Comparison of ENCODE assay signal across 9 mouse cellular contexts in genomic region chr5:103629111-103629764, GRCm38 (mm10). TPM values are rescaled to one million over a fixed set of nuclear protein-coding genes. Genes with fewer than 3 reads are reported as not detected.
DNase-seq lines count a peak whose midpoint lies in the region; ATAC-seq and TF ChIP-seq lines count a peak whose summit lies in the region.
"Had no signal": no experiment of that assay in that cellular context is flagged by ENCODE, and none has a peak within 500 bp of the region (broad histone marks: within the 10 kb centered on the region; RNA-seq: fewer than 3 reads in every experiment).

Gene Slc10a6 (minus strand): TSS chr5:103629403.

- 67% methylated on average over 17 of the region's 17 CpGs for WGBS in liver, embryonic 12.5 days (ENCODE audit: insufficient replicate concordance)
- WGBS in heart, embryonic 11.5 days (ENCODE audit: insufficient replicate concordance): 43% methylated on average over 17 of the region's 17 CpGs
- WGBS in lung, embryonic 14.5 days: 48% methylated on average over 17 of the region's 17 CpGs
- 56% methylated on average over 17 of the region's 17 CpGs for WGBS in small intestine, adult 2 months

- no peak within 1 kb of the TSS for H3K27ac ChIP-seq in liver, embryonic 12.5 days
- H3K27ac ChIP-seq in heart, embryonic 11.5 days (ENCODE audit: low read depth, low read length): peak within 1 kb of the TSS; percentile 57; the same call in 1 of the 2 replicates
- H3K27ac ChIP-seq in lung, embryonic 14.5 days (ENCODE audit: low read depth): peak within 1 kb of the TSS; percentile 55; the same call in 1 of the 2 replicates
- H3K27ac ChIP-seq in small intestine, adult 2 months (ENCODE audit: insufficient read depth, low read depth, low read length): peak within 1 kb of the TSS; percentile 52

- no peak within 1 kb of the TSS for H3K4me2 ChIP-seq in liver, embryonic 12.5 days
- H3K4me2 ChIP-seq in heart, embryonic 11.5 days: peak within 1 kb of the TSS; percentile 49
- H3K4me2 ChIP-seq in lung, embryonic 14.5 days: 0 out of 2 replicates have a peak within 1 kb of the TSS, but pooled peaks have one; percentile 2

- no peak for TF ChIP-seq CTCF in lung, embryonic 14.5 days (IDR thresholded peaks at IDR 0.05; ENCODE audit: low read depth)
- TF ChIP-seq CTCF in small intestine, adult 2 months (IDR thresholded peaks at IDR 0.05; ENCODE audit: extremely low read depth, insufficient read length, insufficient replicate concordance, low read depth, low read length): no peak

- no peaks in the 10 kb centered on the region for H3K36me3 ChIP-seq in liver, embryonic 12.5 days
- H3K36me3 ChIP-seq in heart, embryonic 11.5 days (ENCODE audit: control insufficient read depth, insufficient read depth, low read length): no peaks in the 10 kb centered on the region
- H3K36me3 ChIP-seq in lung, embryonic 14.5 days (ENCODE audit: insufficient read depth): no peaks in the 10 kb centered on the region
- no peaks in the 10 kb centered on the region for H3K36me3 ChIP-seq in small intestine, adult 2 months (ENCODE audit: control insufficient read depth, insufficient read depth, low read length)

- H3K4me1 ChIP-seq in liver, embryonic 12.5 days: no peaks in the 10 kb centered on the region
- peaks cover 14% of the 10 kb centered on the region for H3K4me1 ChIP-seq in heart, embryonic 11.5 days (ENCODE audit: control insufficient read depth, insufficient read depth, low read length)
- H3K4me1 ChIP-seq in lung, embryonic 14.5 days (ENCODE audit: insufficient read depth): no peaks in the 10 kb centered on the region
- no peaks in the 10 kb centered on the region for H3K4me1 ChIP-seq in small intestine, adult 2 months (ENCODE audit: control insufficient read depth, insufficient read depth, insufficient read length, low read length)

- H3K9me3 ChIP-seq in liver, embryonic 12.5 days (replicated peaks): no peaks in the 10 kb centered on the region
- H3K9me3 ChIP-seq in heart, embryonic 11.5 days (replicated peaks; ENCODE audit: control insufficient read depth, low read length): no peaks in the 10 kb centered on the region
- no peaks in the 10 kb centered on the region for H3K9me3 ChIP-seq in lung, embryonic 14.5 days (ENCODE audit: low read depth, low read length)

- H3K9ac ChIP-seq in liver, embryonic 12.5 days: no peak within 1 kb of the TSS
- no peak within 1 kb of the TSS for H3K9ac ChIP-seq in heart, embryonic 11.5 days (ENCODE audit: low read depth, low read length)
- no peak within 1 kb of the TSS for H3K9ac ChIP-seq in lung, embryonic 14.5 days

- no peak for ATAC-seq in liver, embryonic 12.5 days
- ATAC-seq in heart, embryonic 11.5 days (replicated peaks; ENCODE audit: insufficient number of reproducible peaks, low FRiP score, low TSS enrichment): peak; percentile 69
- ATAC-seq in lung, embryonic 14.5 days (ENCODE audit: insufficient read depth): peak; percentile 93
- no peak for ATAC-seq in CD4-positive, CD25-positive, alpha-beta regulatory T cell, adult 4 months
- ATAC-seq: Patski had no signal

- H3K4me3 ChIP-seq in liver, embryonic 12.5 days: no peak within 1 kb of the TSS
- no peak within 1 kb of the TSS for H3K4me3 ChIP-seq in heart, embryonic 11.5 days (ENCODE audit: low read depth, low read length)
- no peak within 1 kb of the TSS for H3K4me3 ChIP-seq in lung, embryonic 14.5 days (ENCODE audit: low read depth, low read length)
- peak within 1 kb of the TSS; percentile 25 for H3K4me3 ChIP-seq in small intestine, adult 2 months (ENCODE audit: low read depth, low read length)

- TF ChIP-seq POLR2A in small intestine, adult 2 months (IDR thresholded peaks at IDR 0.05; ENCODE audit: low read depth, low read length): no peak

- peak; percentile 14 for DNase-seq in liver
- DNase-seq in cerebellum, postnatal 25 days: peak; percentile 11 to 17
- peak; percentile 69 to 92 for DNase-seq in kidney, postnatal 36 days
- peak; percentile 91 for DNase-seq in lung, embryonic 14.5 days

- H3K27me3 ChIP-seq in liver, embryonic 12.5 days (replicated peaks): no peaks in the 10 kb centered on the region
- no peaks in the 10 kb centered on the region for H3K27me3 ChIP-seq in heart, embryonic 11.5 days (ENCODE audit: control insufficient read depth, insufficient read depth, low read length)
- no peaks in the 10 kb centered on the region for H3K27me3 ChIP-seq in lung, embryonic 14.5 days (ENCODE audit: insufficient read depth, low read length)
- no peaks in the 10 kb centered on the region for H3K27me3 ChIP-seq in small intestine, adult 2 months (ENCODE audit: control insufficient read depth, insufficient read depth, low read length)
- H3K27me3 ChIP-seq: Patski had no signal

RNA-seq across cellular contexts. Expression of gene Slc10a6, which starts in this region (rescaled TPM):
- polyA plus RNA-seq in liver, embryonic 12.5 days (2016; fragmentation: Nextera tagmentation; extraction: Ambion mirVana): not detected in 2 replicates
- polyA plus RNA-seq in heart, embryonic 11.5 days (2014; fragmentation: Nextera tagmentation; extraction: Ambion mirVana): 0.19 TPM in 1 of 2 replicates, not detected in the other
- polyA plus RNA-seq in lung, embryonic 14.5 days (2014; fragmentation: Nextera tagmentation; extraction: Ambion mirVana): 0.71 and 1.2 TPM in 2 replicates
- polyA plus RNA-seq in small intestine, adult 2 months (2012; rRNA removed): 0.15 and 1.1 TPM in 2 replicates
- polyA plus RNA-seq in CD4-positive, CD25-positive, alpha-beta regulatory T cell, adult 4 months (2017; shearing (Covaris generic)): not detected
- polyA plus RNA-seq: Patski had no signal

Comparison
In these comparisons a context has a peak if more than half of its experiments do, and no peak if none do; other contexts are left out.
1. Peak in ATAC-seq, H3K27ac ChIP-seq and H3K4me2 ChIP-seq in heart, embryonic 11.5 days; RNA of the gene not detected or under 1 TPM.
2. DNase-seq: peak in every context shown above with its lines; median percentile 91 in lung, embryonic 14.5 days; 80 in kidney, postnatal 36 days; 14 in liver; 14 in cerebellum, postnatal 25 days.